In the genomic region with DNA sequence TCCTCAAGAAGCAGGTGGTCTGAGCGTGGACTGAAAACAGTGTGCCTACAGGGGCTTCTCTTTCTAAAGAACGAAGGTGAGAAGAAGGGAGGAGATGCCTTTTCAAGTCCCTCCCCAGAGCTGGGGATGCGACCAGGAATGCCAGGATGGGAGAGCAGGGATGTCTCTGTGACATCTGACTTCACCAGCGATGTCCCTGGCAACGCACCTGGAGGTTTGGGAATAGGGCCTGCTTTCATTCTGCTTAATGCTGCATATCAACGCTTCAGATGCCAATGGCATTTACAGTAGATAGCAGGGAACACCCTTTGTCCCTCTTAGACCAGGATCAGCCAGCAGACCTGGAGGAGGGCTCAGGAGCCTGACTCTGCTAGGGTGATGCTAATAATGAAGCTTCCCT, we compare ENCODE assay signal across 17 mouse cellular contexts.
DNase-seq lines count a peak whose midpoint lies in the region; TF ChIP-seq lines count a peak whose summit lies in the region.
"Had no signal": no experiment of that assay in that cellular context is flagged by ENCODE, and none has a peak within 500 bp of the region (broad histone marks: within the 10 kb centered on the region; RNA-seq: fewer than 3 reads in every experiment).

No protein-coding gene starts in this region.

- DNase-seq in cerebellum, adult 9-11 months = peak; percentile 34
- no peak for DNase-seq in cerebellum, adult 11 months
- peak; percentile 37 for DNase-seq in left cerebral cortex, postnatal 4 days
- DNase-seq in left cerebral cortex, postnatal 25 days (ENCODE audit: low spot score in 2 of 2) = no peak
- DNase-seq in cerebellum, postnatal 36 days = peak; percentile 37 to 42
- peak; percentile 66 for DNase-seq in testis, postnatal 10 days (ENCODE audit: low spot score)
- DNase-seq in adrenal gland, adult 2 months = no peak
- DNase-seq in kidney, adult 2 months = no peak
- DNase-seq: adrenal gland, adult 8-10 months; adrenal gland, postnatal 36 days; embryo, embryonic 11 days; gastrocnemius, postnatal 14 days; heart, postnatal 36 days had no signal

- no peaks in the 10 kb centered on the region for H3K4me1 ChIP-seq in kidney, adult 2 months (ENCODE audit: control insufficient read depth, insufficient read depth, low read length)

- no peak overlapping the region for H3K27ac ChIP-seq in kidney, adult 2 months (ENCODE audit: insufficient read depth, low read depth, low read length)
- H3K27ac ChIP-seq: embryonic facial prominence, embryonic 15.5 days; heart, embryonic 13.5 days; hindbrain, embryonic 15.5 days had no signal

- no peak overlapping the region for H3K4me3 ChIP-seq in kidney, adult 2 months (ENCODE audit: insufficient read depth, low read depth, low read length)
- H3K4me3 ChIP-seq: embryonic facial prominence, embryonic 15.5 days; erythroblast, embryonic 14.5 days; heart, embryonic 13.5 days; hindbrain, embryonic 15.5 days had no signal

- intact Hi-C loops in left cerebral cortex, postnatal 4 days (cut with DNase I) = no loop called here
- intact Hi-C loops in left cerebral cortex, postnatal 25 days (cut with DNase I) = no loop called here

- TF ChIP-seq POLR2A in kidney, adult 2 months (IDR thresholded peaks at IDR 0.05; ENCODE audit: low read depth, low read length) = no peak

- TF ChIP-seq CTCF in kidney, adult 2 months (conservative IDR thresholded peaks at IDR 0.05; ENCODE audit: insufficient read depth, insufficient read length, low read depth, low read length) = no peak

- 84% methylated on average over 6 of the region's 6 CpGs for WGBS in kidney, adult 2 months

- no peaks in the 10 kb centered on the region for H3K36me3 ChIP-seq in kidney, adult 2 months (ENCODE audit: control insufficient read depth, insufficient read depth, low read length)
- H3K36me3 ChIP-seq: embryonic facial prominence, embryonic 15.5 days; heart, embryonic 13.5 days; hindbrain, embryonic 15.5 days had no signal

- no peaks in the 10 kb centered on the region for H3K27me3 ChIP-seq in kidney, adult 2 months (replicated peaks; ENCODE audit: control insufficient read depth, insufficient read depth, low read length)
- H3K27me3 ChIP-seq: embryonic facial prominence, embryonic 15.5 days; heart, embryonic 13.5 days; hindbrain, embryonic 15.5 days had no signal

Comparison
In these comparisons a context has a peak if more than half of its experiments do, and no peak if none do; other contexts are left out.
1. DNase-seq: peak in cerebellum, adult 9-11 months (single experiment), left cerebral cortex, postnatal 4 days (single experiment), cerebellum, postnatal 36 days (2 of 2) and testis, postnatal 10 days (single experiment); none in cerebellum, adult 11 months (single experiment), left cerebral cortex, postnatal 25 days (0 of 2), adrenal gland, adult 2 months (single experiment) and kidney, adult 2 months (single experiment).